Mouse (Mus musculus): ENCODE results near the gene Plppr5. TPM values are rescaled to one million over a fixed set of nuclear protein-coding genes. Genes with fewer than 3 reads are reported as not detected.

The Plppr5 gene
- polyA plus RNA-seq, 1 experiment: 0.26 TPM

GRCm38 (mm10) chr3:117725501-117725900, 150.9 kb downstream of the Plppr5 start:
- Histone ChIP-seq H3K36me3 (ENCODE audit: control insufficient read depth, insufficient read depth, low read length) (no peaks in the 10 kb centered on the region), H3K27me3 (ENCODE audit: control insufficient read depth, insufficient read depth, low read length) (no peaks in the 10 kb centered on the region), H3K4me3 (ENCODE audit: extremely low read depth, insufficient read depth, insufficient read length) (no peak overlapping the region), H3K27ac (ENCODE audit: insufficient read depth, low read length) (no peak overlapping the region), H3K4me1 (ENCODE audit: control insufficient read depth, insufficient read depth, insufficient read length) (no peaks in the 10 kb centered on the region)
- TF ChIP-seq CTCF (IDR thresholded peaks at IDR 0.05; ENCODE audit: extremely low read depth, insufficient read depth, insufficient read length, insufficient replicate concordance) (no peak), POLR2A (IDR thresholded peaks at IDR 0.05; ENCODE audit: low read depth, low read length) (no peak)
- DNase-seq (ENCODE audit: low read depth in 1 of 2, low spot score in 2 of 2): no peak
- WGBS: 73% methylated on average over 1 of the region's 1 CpGs

- 24% methylated on average over 1 of the region's 1 CpGs for WGBS
- H3K27me3 ChIP-seq (ENCODE audit: control insufficient read depth, insufficient read depth, low read length): no peaks in the 10 kb centered on the region
- no peak overlapping the region for H3K27ac ChIP-seq (ENCODE audit: insufficient read depth, low read length)
- H3K4me3 ChIP-seq (ENCODE audit: extremely low read depth, insufficient read depth, insufficient read length): no peak overlapping the region
- no peaks in the 10 kb centered on the region for H3K36me3 ChIP-seq (ENCODE audit: control insufficient read depth, insufficient read depth, low read length)
- TF ChIP-seq POLR2A (IDR thresholded peaks at IDR 0.05; ENCODE audit: low read depth, low read length): no peak
- TF ChIP-seq CTCF (IDR thresholded peaks at IDR 0.05; ENCODE audit: extremely low read depth, insufficient read depth, insufficient read length, insufficient replicate concordance): no peak
- H3K4me1 ChIP-seq (ENCODE audit: control insufficient read depth, insufficient read depth, insufficient read length): no peaks in the 10 kb centered on the region
- no peak for DNase-seq (ENCODE audit: low read depth in 1 of 2, low spot score in 2 of 2)
Measured at GRCm38 (mm10) chr3:117728136-117728535, 153.5 kb downstream of the Plppr5 start.

- Histone ChIP-seq H3K27ac (ENCODE audit: insufficient read depth, low read length) (no peak overlapping the region), H3K27me3 (ENCODE audit: control insufficient read depth, insufficient read depth, low read length) (no peaks in the 10 kb centered on the region), H3K4me3 (ENCODE audit: extremely low read depth, insufficient read depth, insufficient read length) (no peak overlapping the region), H3K36me3 (ENCODE audit: control insufficient read depth, insufficient read depth, low read length) (no peaks in the 10 kb centered on the region), H3K4me1 (ENCODE audit: control insufficient read depth, insufficient read depth, insufficient read length) (no peaks in the 10 kb centered on the region)
- WGBS: 84% methylated on average over 9 of the region's 9 CpGs
- DNase-seq (ENCODE audit: low read depth in 1 of 2, low spot score in 2 of 2): no peak
- no peak for TF ChIP-seq POLR2A (IDR thresholded peaks at IDR 0.05; ENCODE audit: low read depth, low read length)
- TF ChIP-seq CTCF (IDR thresholded peaks at IDR 0.05; ENCODE audit: extremely low read depth, insufficient read depth, insufficient read length, insufficient replicate concordance): no peak
Measured at GRCm38 (mm10) chr3:117729121-117730072, 154.8 kb downstream of the Plppr5 start.

GRCm38 (mm10) chr3:117731545-117731944, 156.9 kb downstream of the Plppr5 start:
- WGBS: 85% methylated on average over 3 of the region's 3 CpGs

GRCm38 (mm10) chr3:117732661-117733060, 158.0 kb downstream of the Plppr5 start:
- TF ChIP-seq CTCF (IDR thresholded peaks at IDR 0.05; ENCODE audit: extremely low read depth, insufficient read depth, insufficient read length, insufficient replicate concordance) (no peak), POLR2A (IDR thresholded peaks at IDR 0.05; ENCODE audit: low read depth, low read length) (no peak)
- no peak overlapping the region for H3K27ac ChIP-seq (ENCODE audit: insufficient read depth, low read length)
- H3K36me3 ChIP-seq (ENCODE audit: control insufficient read depth, insufficient read depth, low read length): no peaks in the 10 kb centered on the region
- no peaks in the 10 kb centered on the region for H3K27me3 ChIP-seq (ENCODE audit: control insufficient read depth, insufficient read depth, low read length)
- no peak overlapping the region for H3K4me3 ChIP-seq (ENCODE audit: extremely low read depth, insufficient read depth, insufficient read length)
- WGBS: 89% methylated on average over 4 of the region's 4 CpGs
- no peak for DNase-seq (ENCODE audit: low read depth in 1 of 2, low spot score in 2 of 2)
- H3K4me1 ChIP-seq (ENCODE audit: control insufficient read depth, insufficient read depth, insufficient read length): no peaks in the 10 kb centered on the region

More at GRCm38 (mm10) chr3:117731545-117731944, 156.9 kb downstream of the Plppr5 start:
- Histone ChIP-seq H3K27me3 (ENCODE audit: control insufficient read depth, insufficient read depth, low read length) (no peaks in the 10 kb centered on the region), H3K4me3 (ENCODE audit: extremely low read depth, insufficient read depth, insufficient read length) (no peak overlapping the region), H3K27ac (ENCODE audit: insufficient read depth, low read length) (no peak overlapping the region), H3K4me1 (ENCODE audit: control insufficient read depth, insufficient read depth, insufficient read length) (no peaks in the 10 kb centered on the region), H3K36me3 (ENCODE audit: control insufficient read depth, insufficient read depth, low read length) (no peaks in the 10 kb centered on the region)
- TF ChIP-seq CTCF (IDR thresholded peaks at IDR 0.05; ENCODE audit: extremely low read depth, insufficient read depth, insufficient read length, insufficient replicate concordance) (no peak), POLR2A (IDR thresholded peaks at IDR 0.05; ENCODE audit: low read depth, low read length) (no peak)
- no peak for DNase-seq (ENCODE audit: low read depth in 1 of 2, low spot score in 2 of 2)

Other genes starting within 250 kb of the Plppr5 start
- 0.04 and 0.08 TPM in 2 replicates for gene Plppr4, start 214.0 kb upstream of the Plppr5 start, polyA plus RNA-seq (2012; rRNA removed)